Mouse (Mus musculus): Measurements from ENCODE around the gene Xlr4a.

- no peak for TF ChIP-seq CTCF (IDR thresholded peaks at IDR 0.05; ENCODE audit: control insufficient read depth, insufficient read depth, insufficient replicate concordance, low read depth, low read length)
- no peak for TF ChIP-seq POLR2A (IDR thresholded peaks at IDR 0.05; ENCODE audit: control insufficient read depth, low read depth, low read length)
Measured at GRCm38 (mm10) chrX:73062323-73062722, 20.0 kb downstream of the Xlr4a start.
